In genomic region chr2:43805960-43806744, GRCm38 (mm10) we compare ENCODE assay signal across 11 mouse cellular contexts. TPM values are rescaled to one million over a fixed set of nuclear protein-coding genes. Genes with fewer than 3 reads are reported as not detected.
DNase-seq lines count a peak whose midpoint lies in the region; ATAC-seq lines count a peak whose summit lies in the region.
"Had no signal": no experiment of that assay in that cellular context is flagged by ENCODE, and none has a peak within 500 bp of the region (broad histone marks: within the 10 kb centered on the region; RNA-seq: fewer than 3 reads in every experiment).

No protein-coding gene starts in this region.

- DNase-seq in hindbrain, embryonic 10.5 days (ENCODE audit: low spot score) = no peak
- DNase-seq in adrenal gland, adult (ENCODE audit: inconsistent age in 2 of 2, low spot score in 1 of 2) = peak; percentile 26 to 86
- DNase-seq in heart, adult 8-10 months (ENCODE audit: low spot score) = peak; percentile 54
- DNase-seq in lung, postnatal 36 days = peak; percentile 17
- DNase-seq in thymus, adult 18-20 months = no peak
- DNase-seq in right cerebral cortex, postnatal 14 days = no peak
- no peak for DNase-seq in thymus, postnatal 4 days

- no peak overlapping the region for H3K4me2 ChIP-seq in hindbrain, embryonic 16.5 days (ENCODE audit: low read length)
- H3K4me2 ChIP-seq: neural tube, embryonic 12.5 days had no signal

- H3K4me1 ChIP-seq in hindbrain, embryonic 16.5 days (ENCODE audit: control insufficient read depth, insufficient read depth, low read depth, low read length) = no peaks in the 10 kb centered on the region
- no peaks in the 10 kb centered on the region for H3K4me1 ChIP-seq in hindbrain, embryonic 10.5 days (replicated peaks)
- H3K4me1 ChIP-seq: neural tube, embryonic 12.5 days had no signal

- H3K36me3 ChIP-seq in hindbrain, embryonic 16.5 days (ENCODE audit: control insufficient read depth, insufficient read depth, low read length) = no peaks in the 10 kb centered on the region
- H3K36me3 ChIP-seq in hindbrain, embryonic 10.5 days = no peaks in the 10 kb centered on the region
- H3K36me3 ChIP-seq: neural tube, embryonic 12.5 days had no signal

- no peak overlapping the region for H3K9ac ChIP-seq in hindbrain, embryonic 16.5 days (ENCODE audit: low read depth, low read length)
- H3K9ac ChIP-seq: liver, embryonic 14.5 days; neural tube, embryonic 12.5 days had no signal

- WGBS in hindbrain, embryonic 16.5 days = 60% methylated on average over 4 of the region's 4 CpGs
- WGBS in hindbrain, embryonic 10.5 days = 78% methylated on average over 4 of the region's 4 CpGs

- no peak overlapping the region for H3K4me3 ChIP-seq in hindbrain, embryonic 16.5 days (ENCODE audit: low read length)
- no peak overlapping the region for H3K4me3 ChIP-seq in hindbrain, embryonic 10.5 days
- H3K4me3 ChIP-seq: neural tube, embryonic 12.5 days had no signal

- H3K9me3 ChIP-seq in hindbrain, embryonic 16.5 days (ENCODE audit: control insufficient read depth, low read length) = no peaks in the 10 kb centered on the region
- H3K9me3 ChIP-seq in hindbrain, embryonic 10.5 days = no peaks in the 10 kb centered on the region
- H3K9me3 ChIP-seq: neural tube, embryonic 12.5 days had no signal

- peak; percentile 58; the same call in 1 of the 2 replicates for ATAC-seq in hindbrain, embryonic 16.5 days
- ATAC-seq: forebrain, embryonic 14.5 days had no signal

- no peaks in the 10 kb centered on the region for H3K27me3 ChIP-seq in hindbrain, embryonic 16.5 days (replicated peaks; ENCODE audit: control insufficient read depth, insufficient read depth, low read length)
- no peaks in the 10 kb centered on the region for H3K27me3 ChIP-seq in hindbrain, embryonic 10.5 days (ENCODE audit: insufficient read depth, poor library complexity, severe bottlenecking)
- H3K27me3 ChIP-seq: neural tube, embryonic 12.5 days had no signal

- H3K27ac ChIP-seq in hindbrain, embryonic 16.5 days (ENCODE audit: low read depth, low read length) = no peak overlapping the region
- no peak overlapping the region for H3K27ac ChIP-seq in hindbrain, embryonic 10.5 days
- H3K27ac ChIP-seq: liver, embryonic 14.5 days; neural tube, embryonic 12.5 days had no signal

RNA-seq across cellular contexts. Expression of gene Arhgap15, which starts 57.5 kb away (rescaled TPM):
- 3.0 and 3.1 TPM in 2 replicates for polyA plus RNA-seq in hindbrain, embryonic 16.5 days (2015; fragmentation: Nextera tagmentation; extraction: Ambion mirVana)
- 0.72 and 0.97 TPM in 2 replicates for polyA plus RNA-seq in hindbrain, embryonic 10.5 days (2016; fragmentation: Nextera tagmentation; extraction: Ambion mirVana)
- 1 to 10 TPM in 2 of 4 experiments, under 1 TPM in 2; 0.41 to 1.1 (median 0.89) TPM for total RNA-seq in heart, adult 8-10 months (2022)

Comparison
In these comparisons a context has a peak if more than half of its experiments do, and no peak if none do; other contexts are left out.
1. DNase-seq: peak in adrenal gland, adult (2 of 2), heart, adult 8-10 months (single experiment) and lung, postnatal 36 days (single experiment); none in hindbrain, embryonic 10.5 days (single experiment), thymus, adult 18-20 months (0 of 2), right cerebral cortex, postnatal 14 days (single experiment) and thymus, postnatal 4 days (single experiment).